Mouse (Mus musculus): ENCODE data around the gene Slc7a15.

DNA sequence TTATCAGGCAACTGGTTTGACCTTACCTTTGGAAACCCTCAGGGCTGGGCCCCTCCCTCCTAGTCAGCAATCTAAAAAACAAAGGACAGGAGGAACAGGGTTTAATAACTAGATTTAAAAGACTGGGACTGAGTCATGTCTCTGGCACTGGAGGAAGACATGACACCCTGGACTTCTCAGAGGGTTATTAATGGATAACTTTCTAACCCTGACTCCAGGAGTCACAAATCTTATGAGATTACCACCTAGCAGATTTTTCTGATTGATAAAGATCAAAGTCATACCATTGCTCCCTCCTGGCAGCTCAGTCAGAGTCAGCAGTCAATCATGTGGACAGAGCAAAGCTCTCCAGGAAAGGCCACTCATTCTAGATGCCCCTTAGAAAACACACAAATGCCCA lies 43.4 kb downstream of the Slc7a15 start:
- TF ChIP-seq CHD2 (IDR thresholded peaks at IDR 0.05; ENCODE audit: low read length) (no peak), GABPA (IDR thresholded peaks at IDR 0.05; ENCODE audit: low read depth, low read length) (no peak), POLR2AphosphoS2 (IDR thresholded peaks at IDR 0.05; ENCODE audit: low read length) (no peak), UBTF (IDR thresholded peaks at IDR 0.05; ENCODE audit: borderline replicate concordance, insufficient read depth, low read depth, low read length) (no peak), ZMIZ1 (IDR thresholded peaks at IDR 0.05; ENCODE audit: low read depth, low read length) (no peak), ETS1 (IDR thresholded peaks at IDR 0.05; ENCODE audit: low read depth, low read length) (no peak), CTCF (IDR thresholded peaks at IDR 0.05 in 2 of 3, conservative IDR thresholded peaks at IDR 0.05 in 1 of 3; ENCODE audit: control insufficient read depth in 1 of 3, insufficient read depth in 1 of 3, low read depth in 2 of 3, low read length in 3 of 3, poor library complexity in 1 of 3, severe bottlenecking in 1 of 3) (no peak), EP300 (IDR thresholded peaks at IDR 0.05; ENCODE audit: low read depth in 1 of 2, low read length in 2 of 2) (no peak), NRF1 (IDR thresholded peaks at IDR 0.05; ENCODE audit: insufficient read depth, low read depth, low read length, poor library complexity, severe bottlenecking) (no peak), MEF2A (IDR thresholded peaks at IDR 0.05; ENCODE audit: extremely low read depth, insufficient replicate concordance, low read depth, low read length, poor library complexity, severe bottlenecking) (no peak), POLR2A (IDR thresholded peaks at IDR 0.05; ENCODE audit: control insufficient read depth in 1 of 2, insufficient read depth in 1 of 2, low read depth in 1 of 2, low read length in 2 of 2, poor library complexity in 1 of 2) (no peak), ELF1 (IDR thresholded peaks at IDR 0.05; ENCODE audit: low read depth, low read length) (no peak)

All from MEL (cell line).